Comparison of ENCODE assay signal across 18 mouse cellular contexts in the genomic region with DNA sequence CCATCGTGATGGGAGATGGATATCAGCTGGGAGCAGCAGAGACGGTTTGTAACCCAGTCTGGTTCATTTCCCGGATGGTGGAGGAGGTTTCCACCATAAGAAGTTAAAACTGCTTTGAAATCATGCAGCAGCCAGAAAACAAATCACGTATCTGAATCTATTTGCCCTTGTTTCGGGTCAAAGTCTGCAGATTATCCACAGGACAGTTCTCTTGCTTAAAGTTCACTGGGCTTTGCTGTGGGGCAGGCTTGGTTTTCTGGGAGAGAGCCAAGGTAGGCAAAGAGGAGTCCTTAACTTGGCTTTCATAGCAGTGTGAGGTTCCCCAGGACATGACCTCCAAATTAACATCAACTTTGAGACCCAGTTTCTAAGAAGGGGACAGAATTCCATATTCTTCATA.
A peak's percentile ranks its signal among the peaks of the same experiment; 100 is the strongest.
DNase-seq lines count a peak whose midpoint lies in the region; ATAC-seq and TF ChIP-seq lines count a peak whose summit lies in the region.
"Had no signal": no experiment of that assay in that cellular context is flagged by ENCODE, and none has a peak within 500 bp of the region (broad histone marks: within the 10 kb centered on the region; RNA-seq: fewer than 3 reads in every experiment).

No protein-coding gene starts in this region.

- peaks cover 22% of the 10 kb centered on the region; the same call in 1 of the 2 replicates for H3K27me3 ChIP-seq in forebrain, embryonic 10.5 days (ENCODE audit: poor library complexity, severe bottlenecking)
- H3K27me3 ChIP-seq in forebrain, embryonic 16.5 days (replicated peaks; ENCODE audit: control insufficient read depth, insufficient read depth, low read length): no peaks in the 10 kb centered on the region
- H3K27me3 ChIP-seq in hindbrain, embryonic 16.5 days (replicated peaks; ENCODE audit: control insufficient read depth, insufficient read depth, low read length): no peaks in the 10 kb centered on the region
- no peaks in the 10 kb centered on the region for H3K27me3 ChIP-seq in midbrain, embryonic 16.5 days (ENCODE audit: control insufficient read depth, insufficient read depth, low read depth, low read length)
- H3K27me3 ChIP-seq: embryonic facial prominence, embryonic 13.5 days; liver, embryonic 15.5 days had no signal

- H3K9ac ChIP-seq in forebrain, embryonic 16.5 days (replicated peaks; ENCODE audit: low read depth, low read length): no peak overlapping the region
- no peak overlapping the region for H3K9ac ChIP-seq in hindbrain, embryonic 16.5 days (ENCODE audit: low read depth, low read length)
- H3K9ac ChIP-seq in midbrain, embryonic 16.5 days (ENCODE audit: low read depth, low read length): no peak overlapping the region
- H3K9ac ChIP-seq: embryonic facial prominence, embryonic 13.5 days; liver, embryonic 15.5 days had no signal

- H3K9me3 ChIP-seq in forebrain, embryonic 10.5 days: no peaks in the 10 kb centered on the region
- H3K9me3 ChIP-seq in forebrain, embryonic 16.5 days (ENCODE audit: control insufficient read depth, low read length): no peaks in the 10 kb centered on the region
- H3K9me3 ChIP-seq in hindbrain, embryonic 16.5 days (ENCODE audit: control insufficient read depth, low read length): no peaks in the 10 kb centered on the region
- no peaks in the 10 kb centered on the region for H3K9me3 ChIP-seq in midbrain, embryonic 16.5 days (replicated peaks; ENCODE audit: control insufficient read depth, low read length, poor library complexity, severe bottlenecking)
- H3K9me3 ChIP-seq: embryonic facial prominence, embryonic 13.5 days; liver, embryonic 15.5 days had no signal

- no peak overlapping the region for H3K4me2 ChIP-seq in forebrain, embryonic 16.5 days (ENCODE audit: low read length)
- H3K4me2 ChIP-seq in hindbrain, embryonic 16.5 days (ENCODE audit: low read length): no peak overlapping the region
- no peak overlapping the region for H3K4me2 ChIP-seq in midbrain, embryonic 16.5 days (ENCODE audit: low read length)
- H3K4me2 ChIP-seq: embryonic facial prominence, embryonic 13.5 days; liver, embryonic 15.5 days had no signal

- intact Hi-C loops in left cerebral cortex, adult 2 months (cut with DNase I): loop anchor here (1.0 to 5.0 kb wide), 2 partner anchors 62 to 203 kb away; no protein-coding TSS in a partner anchor
- intact Hi-C loops in left cerebral cortex, postnatal 14 days (cut with DNase I): loop anchor here (5.0 kb wide), 1 partner anchor 62 kb away; no protein-coding TSS in a partner anchor

- 92% methylated on average over 5 of the region's 5 CpGs for WGBS in forebrain, embryonic 10.5 days
- WGBS in forebrain, embryonic 16.5 days: 92% methylated on average over 5 of the region's 5 CpGs
- WGBS in hindbrain, embryonic 16.5 days: 83% methylated on average over 5 of the region's 5 CpGs
- WGBS in midbrain, embryonic 16.5 days: 89% methylated on average over 5 of the region's 5 CpGs

- H3K4me1 ChIP-seq in forebrain, embryonic 10.5 days: peaks cover 36% of the 10 kb centered on the region
- peaks cover 22% of the 10 kb centered on the region for H3K4me1 ChIP-seq in forebrain, embryonic 16.5 days (replicated peaks; ENCODE audit: control insufficient read depth, insufficient read depth, low read length)
- H3K4me1 ChIP-seq in hindbrain, embryonic 16.5 days (ENCODE audit: control insufficient read depth, insufficient read depth, low read depth, low read length): peaks cover 23% of the 10 kb centered on the region
- peaks cover 23% of the 10 kb centered on the region for H3K4me1 ChIP-seq in midbrain, embryonic 16.5 days (ENCODE audit: control insufficient read depth, insufficient read depth, low read length)

- ATAC-seq in forebrain, embryonic 16.5 days: no peak
- no peak for ATAC-seq in hindbrain, embryonic 16.5 days
- no peak for ATAC-seq in midbrain, embryonic 16.5 days
- ATAC-seq: CD4-positive, CD25-positive, alpha-beta regulatory T cell, adult 4 months had no signal

- H3K36me3 ChIP-seq in forebrain, embryonic 10.5 days (replicated peaks): no peaks in the 10 kb centered on the region
- no peaks in the 10 kb centered on the region for H3K36me3 ChIP-seq in forebrain, embryonic 16.5 days (ENCODE audit: control insufficient read depth, insufficient read depth)
- no peaks in the 10 kb centered on the region for H3K36me3 ChIP-seq in hindbrain, embryonic 16.5 days (ENCODE audit: control insufficient read depth, insufficient read depth, low read length)
- no peaks in the 10 kb centered on the region for H3K36me3 ChIP-seq in midbrain, embryonic 16.5 days (ENCODE audit: control insufficient read depth, insufficient read depth, low read length)
- H3K36me3 ChIP-seq: embryonic facial prominence, embryonic 13.5 days; G1E; liver, embryonic 15.5 days had no signal

- no peak for DNase-seq in forebrain, embryonic 10.5 days (ENCODE audit: extremely low spot score, low spot score)
- DNase-seq in left cerebral cortex, adult 2 months (ENCODE audit: extremely low spot score in 1 of 2, low spot score in 2 of 2): no peak
- no peak for DNase-seq in left cerebral cortex, postnatal 14 days (ENCODE audit: low spot score in 2 of 2)
- DNase-seq in cerebellum, adult 11-12 months: no peak
- DNase-seq in spleen, adult 12 weeks (ENCODE audit: low spot score): no peak
- DNase-seq: adrenal gland, postnatal 36 days; cerebellum, adult 9-10 months; heart, adult 2 months; lung, postnatal 36 days; right cerebral cortex, postnatal 25 days; thymus, postnatal 25 days had no signal

- TF ChIP-seq CTCF in left cerebral cortex, adult 2 months (IDR thresholded peaks at IDR 0.05): no peak

- H3K4me3 ChIP-seq in forebrain, embryonic 10.5 days: no peak overlapping the region
- no peak overlapping the region for H3K4me3 ChIP-seq in forebrain, embryonic 16.5 days (replicated peaks; ENCODE audit: low read length)
- H3K4me3 ChIP-seq in left cerebral cortex, adult 2 months: no peak overlapping the region
- no peak overlapping the region for H3K4me3 ChIP-seq in hindbrain, embryonic 16.5 days (ENCODE audit: low read length)
- H3K4me3 ChIP-seq in midbrain, embryonic 16.5 days (ENCODE audit: low read depth, low read length): no peak overlapping the region
- H3K4me3 ChIP-seq: embryonic facial prominence, embryonic 13.5 days; heart, adult 2 months; liver, embryonic 15.5 days had no signal

- 0 out of 2 replicates have a peak overlapping the region, but pooled peaks have one; percentile 80 for H3K27ac ChIP-seq in forebrain, embryonic 10.5 days
- no peak overlapping the region for H3K27ac ChIP-seq in forebrain, embryonic 16.5 days (ENCODE audit: low read length)
- peak overlapping the region; percentile 85 for H3K27ac ChIP-seq in left cerebral cortex, adult 2 months
- H3K27ac ChIP-seq in hindbrain, embryonic 16.5 days (ENCODE audit: low read depth, low read length): peak overlapping the region; percentile 83
- peak overlapping the region; percentile 90 for H3K27ac ChIP-seq in midbrain, embryonic 16.5 days (ENCODE audit: low read length)
- H3K27ac ChIP-seq: embryonic facial prominence, embryonic 13.5 days; heart, adult 2 months; liver, embryonic 15.5 days had no signal
